Mouse (Mus musculus) bone marrow, adult 2 months (tissue): ENCODE results near the gene Tjap1.

Source experiments
- CTCF ChIP-seq: fragments of 200-500 bp; IDR thresholded peaks from 2 replicates; pipeline ENCODE4 v1.5.1; 2011; ENCODE audit warnings: low read length, control low read depth; ENCODE audit not compliant: control insufficient read depth, insufficient read depth
- POLR2A ChIP-seq: fragments of 200-500 bp; IDR thresholded peaks from 2 replicates; pipeline ENCODE4 v1.6.1; 2011; ENCODE audit warnings: low read depth, mild to moderate bottlenecking, control low read depth, low read length, borderline replicate concordance; ENCODE audit not compliant: control insufficient read depth

DNA sequence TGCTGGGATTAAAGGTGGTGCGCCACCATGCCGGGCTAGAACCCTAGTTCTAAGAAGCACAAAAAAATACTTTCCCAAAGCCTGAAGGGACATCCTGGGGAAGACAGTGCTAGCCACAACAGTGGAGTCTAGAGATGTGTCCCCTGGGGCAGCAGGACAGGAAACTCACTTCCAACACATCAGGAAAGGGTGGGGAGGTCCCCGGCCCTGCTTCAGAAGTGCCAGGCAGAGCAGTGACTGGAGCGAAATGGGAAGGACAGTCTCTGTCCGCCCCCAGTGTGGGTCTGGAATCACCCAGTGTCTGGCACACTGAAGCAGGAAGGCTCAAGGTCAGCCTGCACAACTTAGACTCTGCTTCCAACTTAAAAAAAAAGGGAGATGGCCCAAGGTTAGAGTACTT is 10.2 kb downstream of the Tjap1 start:
- TF ChIP-seq CTCF = no peak
- no peak for TF ChIP-seq POLR2A
